Mouse (Mus musculus): ENCODE data around the gene Gnaz.

The Gnaz gene

GRCm38 (mm10) chr10:74966850-74967451 is at the start of gene Gnaz:
Gene Gnaz (plus strand): TSS chr10:74967177.
- peak; percentile 83 for DNase-seq

- DNase-seq = no peak
Measured at GRCm38 (mm10) chr10:74919277-74919676, 47.7 kb upstream of the Gnaz start.

GRCm38 (mm10) chr10:74920853-74921567 is 46.0 kb upstream of the Gnaz start:
- DNase-seq = peak; percentile 45 to 46

GRCm38 (mm10) chr10:74921614-74922013 is 45.4 kb upstream of the Gnaz start:
- DNase-seq = no peak

GRCm38 (mm10) chr10:74922763-74923162 is 44.2 kb upstream of the Gnaz start:
- no peak for DNase-seq

- DNase-seq = no peak
Measured at GRCm38 (mm10) chr10:74924274-74924673, 42.7 kb upstream of the Gnaz start.

GRCm38 (mm10) chr10:74925324-74925723 is 41.7 kb upstream of the Gnaz start:
- DNase-seq = peak; percentile 55 to 59

- no peak for DNase-seq
Measured at GRCm38 (mm10) chr10:74928276-74928675, 38.7 kb upstream of the Gnaz start.

- no peak for DNase-seq
Measured at GRCm38 (mm10) chr10:74929578-74929977, 37.4 kb upstream of the Gnaz start.

- DNase-seq = no peak
Measured at GRCm38 (mm10) chr10:74930541-74930940, 36.4 kb upstream of the Gnaz start.

- no peak for DNase-seq
Measured at GRCm38 (mm10) chr10:74931631-74932030, 35.3 kb upstream of the Gnaz start.

- no peak for DNase-seq
Measured at GRCm38 (mm10) chr10:74932487-74932886, 34.5 kb upstream of the Gnaz start.

GRCm38 (mm10) chr10:74933548-74934190 is 33.3 kb upstream of the Gnaz start:
- DNase-seq = no peak

- DNase-seq = no peak
Measured at GRCm38 (mm10) chr10:74934521-74934920, 32.5 kb upstream of the Gnaz start.

- peak; percentile 21 to 31 for DNase-seq
Measured at GRCm38 (mm10) chr10:74935016-74935415, 32.0 kb upstream of the Gnaz start.

GRCm38 (mm10) chr10:74937003-74937790 is 29.8 kb upstream of the Gnaz start:
- no peak for DNase-seq

- DNase-seq = no peak
Measured at GRCm38 (mm10) chr10:74938410-74938809, 28.6 kb upstream of the Gnaz start.

GRCm38 (mm10) chr10:74939300-74939699 is 27.7 kb upstream of the Gnaz start:
- DNase-seq = no peak

- no peak for DNase-seq
Measured at GRCm38 (mm10) chr10:74940795-74941194, 26.2 kb upstream of the Gnaz start.

GRCm38 (mm10) chr10:74952830-74953443 is 14.0 kb upstream of the Gnaz start:
- no peak for DNase-seq

- no peak for DNase-seq
Measured at GRCm38 (mm10) chr10:74964380-74964779, 2.6 kb upstream of the Gnaz start.

GRCm38 (mm10) chr10:74967651-74968267 is 782 bp downstream of the Gnaz start:
- DNase-seq = no peak

Measured in B cell, adult 2 months (primary cell).